Mouse (Mus musculus) cerebellum, adult 8-10 months (tissue): ENCODE data around the gene Foxo6.
A peak's percentile ranks its signal among the peaks of the same experiment; 100 is the strongest.

ENCODE experiments used
- DNase-seq: peaks from one replicate; pipeline ENCODE4 v3.0.0; 2022

Gene Foxo6

DNA sequence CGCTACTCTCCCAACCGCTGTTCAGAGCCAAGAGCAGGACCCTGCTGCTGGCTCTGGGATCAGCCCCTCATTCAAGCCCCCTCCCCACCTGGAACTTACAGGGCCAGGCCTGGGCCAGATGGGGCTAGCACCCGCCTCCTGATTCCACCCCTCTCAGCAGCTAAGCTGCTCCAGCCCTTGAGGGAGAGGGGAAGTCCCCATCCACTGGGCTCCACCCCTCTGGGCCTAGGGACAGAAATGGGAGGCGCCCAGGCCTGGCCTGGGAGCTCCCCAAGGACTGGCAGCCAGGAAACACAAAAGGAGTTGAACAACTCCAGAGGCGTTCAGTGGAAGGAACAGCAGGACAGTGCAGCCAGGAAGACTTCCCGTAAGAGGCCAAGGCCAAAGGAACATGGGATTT, 4.0 kb downstream of the Foxo6 start:
- no peak for DNase-seq

GRCm38 (mm10) chr4:120282568-120283091, 4.5 kb downstream of the Foxo6 start:
- DNase-seq, result peak; percentile 49

GRCm38 (mm10) chr4:120281011-120281410, 6.1 kb downstream of the Foxo6 start:
- no peak for DNase-seq

- DNase-seq, result no peak
Observed at GRCm38 (mm10) chr4:120280432-120280831, 6.7 kb downstream of the Foxo6 start.

DNA sequence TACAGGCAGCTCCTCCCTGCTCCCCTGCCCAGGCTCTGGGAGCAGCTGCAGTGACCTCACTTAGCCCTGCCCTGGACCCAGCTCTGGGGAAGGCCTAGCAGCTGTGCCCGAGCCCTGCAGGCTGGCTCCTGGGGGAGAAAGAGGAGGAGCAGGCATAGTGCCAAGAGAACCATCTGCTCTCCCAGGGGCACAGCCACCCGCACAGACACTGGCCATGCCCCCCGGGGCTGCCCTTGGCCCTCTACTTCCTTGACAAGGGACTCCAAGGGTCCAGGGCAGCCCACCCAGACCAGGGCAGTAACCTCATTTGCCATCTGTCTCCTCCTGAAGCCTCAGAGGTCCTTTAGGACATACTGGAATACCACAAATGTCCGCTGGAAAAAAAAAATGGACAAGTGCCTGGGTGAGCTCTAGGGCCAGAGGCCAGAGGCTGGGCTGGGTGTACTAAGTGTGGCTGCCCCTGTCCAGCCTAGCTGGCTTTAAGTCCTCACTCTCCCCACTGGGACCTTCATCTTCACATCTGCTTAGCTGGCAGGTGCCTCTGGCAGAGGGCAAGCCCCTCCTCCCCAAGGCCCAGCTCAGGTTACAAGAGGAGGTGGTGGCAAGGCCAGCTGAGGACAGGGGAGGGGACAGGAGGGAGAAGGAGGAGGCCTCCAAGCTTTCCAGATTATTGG, 9.8 kb downstream of the Foxo6 start:
- DNase-seq, result no peak

- DNase-seq, result no peak
Observed at GRCm38 (mm10) chr4:120275487-120275886, 11.7 kb downstream of the Foxo6 start.

GRCm38 (mm10) chr4:120273594-120273993, 13.6 kb downstream of the Foxo6 start:
- no peak for DNase-seq

GRCm38 (mm10) chr4:120271886-120272580, 15.1 kb downstream of the Foxo6 start:
- no peak for DNase-seq

DNA sequence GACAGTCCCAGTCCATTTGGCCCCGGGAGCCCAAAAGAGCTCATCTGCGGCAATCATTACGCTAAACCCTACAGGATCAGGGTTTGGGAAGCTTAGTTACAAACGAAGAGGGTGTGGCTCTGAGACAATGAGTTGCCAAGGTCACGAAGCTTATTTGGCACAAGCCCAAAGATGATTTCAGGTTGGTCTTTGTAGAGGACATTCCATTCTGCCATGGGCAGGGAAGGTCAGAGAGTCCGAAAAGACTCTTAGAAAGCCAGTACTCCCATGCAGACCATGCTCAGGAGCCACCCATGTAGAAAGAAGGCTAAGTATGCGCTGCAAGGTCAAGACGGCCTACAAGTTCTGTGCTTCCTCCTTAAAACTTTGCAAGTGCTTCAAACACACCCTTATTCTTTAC, 15.9 kb downstream of the Foxo6 start:
- no peak for DNase-seq

- no peak for DNase-seq
Observed at GRCm38 (mm10) chr4:120270937-120271199, 16.3 kb downstream of the Foxo6 start.

GRCm38 (mm10) chr4:120270148-120270936, 16.8 kb downstream of the Foxo6 start:
- DNase-seq, result no peak

DNA sequence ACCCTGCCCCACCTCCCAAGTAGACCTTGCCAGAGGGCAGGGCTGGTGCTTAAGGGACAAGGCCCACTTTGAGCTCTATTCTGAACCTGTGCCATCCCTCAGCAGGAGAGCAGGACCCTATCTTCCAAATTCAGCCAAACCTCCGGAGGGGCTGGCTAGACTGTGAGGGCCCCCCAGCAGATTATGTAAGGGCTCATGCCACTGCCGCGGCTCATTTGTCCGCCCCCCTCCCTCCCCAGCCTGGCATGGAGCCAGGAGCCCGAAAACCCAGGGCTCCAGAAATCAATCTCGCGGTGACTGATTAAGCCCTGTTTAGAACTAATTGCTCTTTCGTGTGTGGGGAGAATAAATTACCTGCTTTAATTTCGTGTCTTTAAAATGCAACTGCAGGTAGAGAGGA, 17.7 kb downstream of the Foxo6 start:
- DNase-seq, result no peak

- no peak for DNase-seq
Observed at GRCm38 (mm10) chr4:120268214-120269061, 18.7 kb downstream of the Foxo6 start.

GRCm38 (mm10) chr4:120267683-120268082, 19.5 kb downstream of the Foxo6 start:
- no peak for DNase-seq

- no peak for DNase-seq
Observed at GRCm38 (mm10) chr4:120267136-120267535, 20.0 kb downstream of the Foxo6 start.

DNA sequence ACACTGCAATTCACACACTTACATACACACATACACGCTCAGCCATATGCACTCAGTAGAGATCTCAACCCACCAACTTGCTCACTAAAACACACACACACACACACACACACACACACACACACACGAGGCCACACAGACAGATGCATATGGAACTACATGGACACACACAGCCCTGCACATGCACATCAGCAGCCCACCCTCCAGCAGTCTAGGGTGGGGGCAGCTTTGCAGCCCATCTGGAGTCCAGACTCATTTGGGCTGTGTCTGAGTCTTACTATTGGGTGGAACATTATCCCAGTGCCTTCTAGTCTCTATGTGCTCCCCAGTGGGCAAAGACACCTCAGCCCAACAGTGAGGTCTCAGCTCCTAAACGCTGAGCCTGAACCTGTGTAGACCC, 23.0 kb downstream of the Foxo6 start:
- no peak for DNase-seq

- DNase-seq, result no peak
Observed at GRCm38 (mm10) chr4:120262726-120263125, 24.4 kb downstream of the Foxo6 start.

GRCm38 (mm10) chr4:120262206-120262605, 24.9 kb downstream of the Foxo6 start:
- no peak for DNase-seq

GRCm38 (mm10) chr4:120259356-120260181, 27.6 kb downstream of the Foxo6 start:
- no peak for DNase-seq

GRCm38 (mm10) chr4:120248800-120249261, 38.3 kb downstream of the Foxo6 start:
- DNase-seq, result no peak

DNA sequence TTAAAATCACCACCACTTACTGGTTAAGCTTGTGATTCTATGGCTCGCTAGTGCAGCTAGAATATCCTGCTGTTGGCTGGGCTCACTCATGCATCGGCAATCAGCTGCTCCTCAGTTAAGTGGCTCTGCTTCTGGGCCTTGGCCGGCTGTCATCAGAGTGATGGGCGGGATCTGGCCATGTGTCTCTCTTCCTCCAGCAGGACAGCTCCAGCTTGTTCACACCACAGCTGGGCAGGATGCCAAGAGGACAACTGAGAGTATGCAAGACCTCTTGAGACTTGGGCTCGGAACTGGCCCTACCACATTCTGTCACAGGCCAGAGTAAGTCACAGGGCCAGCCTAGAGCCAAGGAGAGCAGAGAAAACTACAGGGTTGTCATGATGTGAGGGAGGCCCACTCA, 39.7 kb downstream of the Foxo6 start:
- no peak for DNase-seq

GRCm38 (mm10) chr4:120246086-120246485, 41.1 kb downstream of the Foxo6 start:
- no peak for DNase-seq
